10 mouse cellular contexts compared by ENCODE assay signal in the genomic region with DNA sequence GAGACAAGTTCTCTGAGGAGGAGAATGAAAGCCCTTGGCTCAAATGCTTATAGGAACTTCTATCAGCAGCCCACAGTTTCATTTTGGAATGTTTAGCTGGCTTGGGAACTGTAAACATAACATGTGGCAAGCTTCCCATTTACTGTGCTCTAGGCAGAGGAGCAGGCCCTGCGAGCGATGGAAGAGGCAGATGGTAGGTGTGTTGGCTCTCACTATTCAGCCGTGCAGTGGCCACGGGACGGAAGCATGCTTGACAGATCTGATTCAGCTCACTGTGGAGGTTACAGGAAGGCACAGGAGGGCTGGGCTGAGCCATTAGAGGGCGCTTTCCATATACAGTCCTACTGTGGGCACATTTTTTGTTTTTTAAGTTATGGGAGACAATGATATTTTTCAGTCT.
A peak's percentile ranks its signal among the peaks of the same experiment; 100 is the strongest.
DNase-seq lines count a peak whose midpoint lies in the region.
"Had no signal": no experiment of that assay in that cellular context is flagged by ENCODE, and none has a peak within 500 bp of the region (broad histone marks: within the 10 kb centered on the region; RNA-seq: fewer than 3 reads in every experiment).

No protein-coding gene starts in this region.

- DNase-seq in spleen, adult 12 weeks (ENCODE audit: low spot score) = peak; percentile 15
- no peak for DNase-seq in spleen, postnatal 4 days (ENCODE audit: low spot score in 2 of 2)
- DNase-seq in cerebellum, adult 9-11 months = peak; percentile 90
- peak; percentile 26 for DNase-seq in kidney, postnatal 10 days
- DNase-seq in retina, embryonic 14.5 days (ENCODE audit: low spot score) = peak; percentile 24
- DNase-seq in urinary bladder, postnatal 10 days (ENCODE audit: low spot score) = no peak
- DNase-seq in heart, adult 11 months = no peak
- no peak for DNase-seq in adrenal gland, adult 8-10 months
- DNase-seq: adrenal gland, postnatal 10 days; liver, embryonic 13.5 days had no signal

Comparison
In these comparisons a context has a peak if more than half of its experiments do, and no peak if none do; other contexts are left out.
1. DNase-seq: peak in spleen, adult 12 weeks (single experiment), cerebellum, adult 9-11 months (single experiment), kidney, postnatal 10 days (single experiment) and retina, embryonic 14.5 days (single experiment); none in spleen, postnatal 4 days (0 of 2), urinary bladder, postnatal 10 days (single experiment), heart, adult 11 months (single experiment) and adrenal gland, adult 8-10 months (single experiment).